Mouse (Mus musculus): ENCODE results near the gene Cryba2. TPM values are rescaled to one million over a fixed set of nuclear protein-coding genes. Genes with fewer than 3 reads are reported as not detected.

Cryba2 gene
- polyA plus RNA-seq, 1 experiment, result not detected

- Histone ChIP-seq H3ac (ENCODE audit: control insufficient read depth, insufficient read length) (no peak overlapping the region), H3K4me3 (no peak overlapping the region), H3K27me3 (ENCODE audit: control insufficient read depth, insufficient read depth, insufficient read length) (peaks cover 82% of the 10 kb centered on the region), H3K36me3 (ENCODE audit: control insufficient read depth, insufficient read depth) (no peaks in the 10 kb centered on the region), H3K4me2 (ENCODE audit: low read depth) (no peak overlapping the region), H3K79me2 (ENCODE audit: control insufficient read depth, insufficient read depth) (no peaks in the 10 kb centered on the region)
- TF ChIP-seq MYOG (IDR thresholded peaks at IDR 0.05; ENCODE audit: control insufficient read depth in 1 of 3, insufficient read depth in 1 of 3, insufficient read length in 2 of 3, low read depth in 2 of 3) (no peak), REST (IDR thresholded peaks at IDR 0.05; ENCODE audit: insufficient read depth, insufficient read length) (no peak)
Measured at GRCm38 (mm10) chr1:74851001-74851775, 41.8 kb downstream of the Cryba2 start.

GRCm38 (mm10) chr1:74850251-74850650 is 42.7 kb downstream of the Cryba2 start:
- H3K79me2 ChIP-seq (ENCODE audit: control insufficient read depth, insufficient read depth), result no peaks in the 10 kb centered on the region
- no peak overlapping the region for H3ac ChIP-seq (ENCODE audit: control insufficient read depth, insufficient read length)
- H3K36me3 ChIP-seq (ENCODE audit: control insufficient read depth, insufficient read depth), result no peaks in the 10 kb centered on the region
- peaks cover 76% of the 10 kb centered on the region for H3K27me3 ChIP-seq (ENCODE audit: control insufficient read depth, insufficient read depth, insufficient read length)
- TF ChIP-seq REST (IDR thresholded peaks at IDR 0.05; ENCODE audit: insufficient read depth, insufficient read length), result no peak
- TF ChIP-seq E2F4 (IDR thresholded peaks at IDR 0.05; ENCODE audit: insufficient read depth), result no peak
- no peak for TF ChIP-seq MYOG (IDR thresholded peaks at IDR 0.05; ENCODE audit: control insufficient read depth in 1 of 3, insufficient read depth in 1 of 3, insufficient read length in 2 of 3, low read depth in 2 of 3)
- no peak for TF ChIP-seq TCF3 (IDR thresholded peaks at IDR 0.05; ENCODE audit: insufficient read length, low read depth)
- TF ChIP-seq USF1 (IDR thresholded peaks at IDR 0.05; ENCODE audit: low read depth), result no peak
- TF ChIP-seq MYOD1 (IDR thresholded peaks at IDR 0.05; ENCODE audit: control insufficient read depth in 1 of 3, insufficient read length in 2 of 3, low read depth in 2 of 3), result no peak
- TF ChIP-seq MAX (IDR thresholded peaks at IDR 0.05; ENCODE audit: low read depth), result no peak
- no peak for TF ChIP-seq TCF12 (IDR thresholded peaks at IDR 0.05; ENCODE audit: insufficient read depth, poor library complexity, severe bottlenecking)
- TF ChIP-seq SRF (IDR thresholded peaks at IDR 0.05; ENCODE audit: control insufficient read depth, insufficient read length, low read depth), result no peak
- no peak for TF ChIP-seq POLR2AphosphoS2 (IDR thresholded peaks at IDR 0.05; ENCODE audit: insufficient read length, low read depth)
- no peak for TF ChIP-seq CEBPB (IDR thresholded peaks at IDR 0.05; ENCODE audit: insufficient read depth, poor library complexity, severe bottlenecking)
- H3K4me2 ChIP-seq (ENCODE audit: low read depth), result no peak overlapping the region
- no peak overlapping the region for H3K4me3 ChIP-seq

DNA sequence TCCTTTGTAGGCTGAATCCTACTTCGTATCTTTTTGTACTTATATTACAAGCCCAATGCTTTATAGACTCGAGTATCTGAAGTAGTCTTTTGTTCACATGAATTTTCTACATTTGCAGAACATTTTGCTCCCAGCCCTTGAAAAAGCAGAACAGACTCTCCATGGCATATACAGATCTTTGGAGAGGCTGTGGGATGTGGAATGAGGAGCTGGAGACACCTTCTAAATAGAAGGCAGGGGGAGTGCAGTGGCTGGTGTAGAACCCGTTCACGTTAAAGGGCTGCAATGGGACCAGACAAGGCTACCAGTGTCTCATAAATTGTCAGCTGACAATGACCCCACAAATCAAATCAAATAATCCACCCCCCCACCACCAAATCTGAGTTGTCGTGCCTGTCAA is 44.0 kb downstream of the Cryba2 start:
- no peak overlapping the region for H3K4me2 ChIP-seq (ENCODE audit: low read depth)
- no peaks in the 10 kb centered on the region for H3K79me2 ChIP-seq (ENCODE audit: control insufficient read depth, insufficient read depth)
- peaks cover 71% of the 10 kb centered on the region for H3K27me3 ChIP-seq (ENCODE audit: control insufficient read depth, insufficient read depth, insufficient read length)
- no peak overlapping the region for H3ac ChIP-seq (ENCODE audit: control insufficient read depth, insufficient read length)
- H3K36me3 ChIP-seq (ENCODE audit: control insufficient read depth, insufficient read depth), result no peaks in the 10 kb centered on the region
- no peak overlapping the region for H3K4me3 ChIP-seq
- TF ChIP-seq POLR2A (IDR thresholded peaks at IDR 0.05; ENCODE audit: insufficient read length, low read depth) (no peak), MYOG (IDR thresholded peaks at IDR 0.05; ENCODE audit: control insufficient read depth in 1 of 3, insufficient read depth in 1 of 3, insufficient read length in 2 of 3, low read depth in 2 of 3) (no peak), CEBPB (IDR thresholded peaks at IDR 0.05; ENCODE audit: insufficient read depth, poor library complexity, severe bottlenecking) (no peak), TCF12 (IDR thresholded peaks at IDR 0.05; ENCODE audit: insufficient read depth, poor library complexity, severe bottlenecking) (no peak), E2F4 (IDR thresholded peaks at IDR 0.05; ENCODE audit: insufficient read depth) (no peak), USF1 (IDR thresholded peaks at IDR 0.05; ENCODE audit: low read depth) (no peak)

- Histone ChIP-seq H3K27me3 (ENCODE audit: control insufficient read depth, insufficient read depth, insufficient read length) (peaks cover 62% of the 10 kb centered on the region), H3K79me2 (ENCODE audit: control insufficient read depth, insufficient read depth) (no peaks in the 10 kb centered on the region), H3ac (ENCODE audit: control insufficient read depth, insufficient read length) (no peak overlapping the region), H3K36me3 (ENCODE audit: control insufficient read depth, insufficient read depth) (no peaks in the 10 kb centered on the region), H3K4me2 (ENCODE audit: low read depth) (no peak overlapping the region), H3K4me3 (no peak overlapping the region)
- no peak for TF ChIP-seq SRF (IDR thresholded peaks at IDR 0.05; ENCODE audit: control insufficient read depth, insufficient read length, low read depth)
- no peak for TF ChIP-seq USF1 (IDR thresholded peaks at IDR 0.05; ENCODE audit: low read depth)
- TF ChIP-seq CEBPB (IDR thresholded peaks at IDR 0.05; ENCODE audit: insufficient read depth, poor library complexity, severe bottlenecking), result no peak
- no peak for TF ChIP-seq MYOG (IDR thresholded peaks at IDR 0.05; ENCODE audit: control insufficient read depth in 1 of 3, insufficient read depth in 1 of 3, insufficient read length in 2 of 3, low read depth in 2 of 3)
- no peak for TF ChIP-seq E2F4 (IDR thresholded peaks at IDR 0.05; ENCODE audit: insufficient read depth)
- no peak for TF ChIP-seq REST (IDR thresholded peaks at IDR 0.05; ENCODE audit: insufficient read depth, insufficient read length)
- no peak for TF ChIP-seq MAX (IDR thresholded peaks at IDR 0.05; ENCODE audit: low read depth)
- TF ChIP-seq MYOD1 (IDR thresholded peaks at IDR 0.05; ENCODE audit: control insufficient read depth in 1 of 3, insufficient read length in 2 of 3, low read depth in 2 of 3), result no peak
- TF ChIP-seq TCF12 (IDR thresholded peaks at IDR 0.05; ENCODE audit: insufficient read depth, poor library complexity, severe bottlenecking), result no peak
- TF ChIP-seq POLR2A (IDR thresholded peaks at IDR 0.05; ENCODE audit: insufficient read length, low read depth), result no peak
- TF ChIP-seq POLR2AphosphoS2 (IDR thresholded peaks at IDR 0.05; ENCODE audit: insufficient read length, low read depth), result no peak
- no peak for TF ChIP-seq TCF3 (IDR thresholded peaks at IDR 0.05; ENCODE audit: insufficient read length, low read depth)
Measured at GRCm38 (mm10) chr1:74846341-74846740, 46.6 kb downstream of the Cryba2 start.

- Histone ChIP-seq H3K4me2 (ENCODE audit: low read depth) (no peak overlapping the region), H3ac (ENCODE audit: control insufficient read depth, insufficient read length) (no peak overlapping the region), H3K36me3 (ENCODE audit: control insufficient read depth, insufficient read depth) (no peaks in the 10 kb centered on the region), H3K79me2 (ENCODE audit: control insufficient read depth, insufficient read depth) (no peaks in the 10 kb centered on the region), H3K4me3 (no peak overlapping the region), H3K27me3 (ENCODE audit: control insufficient read depth, insufficient read depth, insufficient read length) (peaks cover 48% of the 10 kb centered on the region)
- TF ChIP-seq MYOG (IDR thresholded peaks at IDR 0.05; ENCODE audit: control insufficient read depth in 1 of 3, insufficient read depth in 1 of 3, insufficient read length in 2 of 3, low read depth in 2 of 3), result no peak
- no peak for TF ChIP-seq SRF (IDR thresholded peaks at IDR 0.05; ENCODE audit: control insufficient read depth, insufficient read length, low read depth)
Measured at GRCm38 (mm10) chr1:74843090-74843489, 49.9 kb downstream of the Cryba2 start.

Other genes starting within 250 kb of the Cryba2 start
- gene Ttll4, start 231.4 kb downstream of the Cryba2 start, polyA plus RNA-seq (2012; fragmentation: generic; extraction: Trizol), result 5.1 TPM
- gene Cyp27a1, start 179.6 kb downstream of the Cryba2 start, polyA plus RNA-seq (2012; fragmentation: generic; extraction: Trizol), result 0.42 TPM
- 24.6 TPM for gene Prkag3, start 143.9 kb downstream of the Cryba2 start, polyA plus RNA-seq (2012; fragmentation: generic; extraction: Trizol)
- gene Wnt6, start 121.3 kb downstream of the Cryba2 start, polyA plus RNA-seq (2012; fragmentation: generic; extraction: Trizol), result 3.1 TPM
- gene Wnt10a, start 101.6 kb downstream of the Cryba2 start, polyA plus RNA-seq (2012; fragmentation: generic; extraction: Trizol), result 44.0 TPM
- gene Cdk5r2, start 38.2 kb downstream of the Cryba2 start, polyA plus RNA-seq (2012; fragmentation: generic; extraction: Trizol), result 0.05 TPM
- not detected for gene Fev, start 7.7 kb downstream of the Cryba2 start, polyA plus RNA-seq (2012; fragmentation: generic; extraction: Trizol)
- gene Cfap65, start 42.5 kb upstream of the Cryba2 start, polyA plus RNA-seq (2012; fragmentation: generic; extraction: Trizol), result not detected
- 0.07 TPM for gene Ihh, start 58.5 kb upstream of the Cryba2 start, polyA plus RNA-seq (2012; fragmentation: generic; extraction: Trizol)
- 4.5 TPM for gene Nhej1, start 232.1 kb upstream of the Cryba2 start, polyA plus RNA-seq (2012; fragmentation: generic; extraction: Trizol)
- gene Slc23a3, start 240.7 kb upstream of the Cryba2 start, polyA plus RNA-seq (2012; fragmentation: generic; extraction: Trizol), result 0.08 TPM
- 53.7 TPM for gene Cnppd1, start 249.6 kb upstream of the Cryba2 start, polyA plus RNA-seq (2012; fragmentation: generic; extraction: Trizol)
- 33.9 TPM for gene Retreg2, start 249.6 kb upstream of the Cryba2 start, polyA plus RNA-seq (2012; fragmentation: generic; extraction: Trizol)

All from myocyte (in vitro differentiated cells).